Mouse (Mus musculus): Measurements from ENCODE around the gene Mrpl44.

DNA sequence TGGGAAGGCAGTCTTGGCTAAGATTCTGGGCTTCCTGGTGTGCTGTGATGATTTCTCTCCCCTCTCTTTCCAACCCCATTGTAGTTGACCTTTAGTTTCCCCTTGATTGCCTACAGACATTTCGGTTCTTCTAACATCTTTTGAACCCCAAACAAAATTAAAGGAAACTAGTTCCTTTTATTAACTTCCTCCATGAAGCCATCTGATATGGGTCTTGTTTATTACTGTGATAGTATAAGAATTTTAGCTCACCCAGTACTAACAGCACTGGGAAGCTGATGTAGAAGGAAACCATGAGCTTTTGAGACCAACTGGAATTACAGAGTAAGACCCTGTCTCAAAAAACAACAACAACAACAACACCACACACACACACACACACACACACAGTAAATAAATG lies 7.6 kb upstream of the Mrpl44 start:
- TF ChIP-seq POLR2A (IDR thresholded peaks at IDR 0.05; ENCODE audit: low read depth, low read length) (no peak), CTCF (IDR thresholded peaks at IDR 0.05; ENCODE audit: extremely low read depth, insufficient read depth, insufficient read length, insufficient replicate concordance) (no peak)
